Mouse (Mus musculus) liver, postnatal 0 days (tissue): ENCODE data around the gene Otulin.

ENCODE experiments used
- CTCF ChIP-seq: sonication (generic); IDR thresholded peaks from 2 replicates; pipeline ENCODE4 v1.5.1; 2016; ENCODE audit warnings: antibody characterized with exemption, low read depth
- EP300 ChIP-seq: IDR thresholded peaks from 2 replicates; pipeline ENCODE4 v1.6.1; 2016; ENCODE audit warnings: antibody characterized with exemption, low read depth, mild to moderate bottlenecking

- TF ChIP-seq CTCF, result peak; percentile 34
- no peak for TF ChIP-seq EP300
Observed at GRCm38 (mm10) chr15:27605252-27605651, 25.2 kb downstream of the Otulin start.
